Mouse (Mus musculus): ENCODE measurements around the gene Vav3.

GRCm38 (mm10) chr3:109323447-109324300 is 16.8 kb upstream of the Vav3 start:
- TF ChIP-seq CTCF (IDR thresholded peaks at IDR 0.05; ENCODE audit: extremely low read depth, insufficient read depth, insufficient read length, insufficient replicate concordance) (no peak), POLR2A (IDR thresholded peaks at IDR 0.05; ENCODE audit: low read depth, low read length) (no peak)
